Mouse (Mus musculus): Measurements from ENCODE around the gene Olfr640. TPM values are rescaled to one million over a fixed set of nuclear protein-coding genes. Genes with fewer than 3 reads are reported as not detected.

The Olfr640 gene
- total and polyA plus RNA-seq, 3 experiments = not detected

DNA sequence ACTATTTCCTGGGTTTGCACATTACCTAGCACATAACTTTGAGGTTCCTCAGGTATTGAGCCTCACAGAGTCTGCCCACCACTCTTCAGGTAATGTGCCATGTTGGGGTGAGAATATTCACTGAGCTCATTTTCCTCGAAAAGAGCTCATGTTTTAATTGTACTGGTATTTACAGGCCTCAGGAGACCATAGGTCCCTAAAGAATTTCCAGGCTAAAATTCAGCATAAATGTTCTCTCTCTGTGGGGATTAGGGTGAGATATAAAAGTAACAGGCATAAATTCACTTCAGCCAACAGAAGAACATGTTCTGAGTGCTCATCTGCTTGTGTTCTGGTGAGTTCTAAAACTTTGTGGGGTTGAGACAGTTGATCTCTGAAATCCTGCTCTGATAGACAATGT, 9.8 kb upstream of the Olfr640 start, which contains the start of gene Olfr641:
Gene Olfr641, plus strand, starts transcription at position 301 of the 400 bp plus-strand sequence.
- H3K4me3 ChIP-seq (ENCODE audit: control insufficient read depth in 1 of 2, insufficient read depth in 1 of 2, low read depth in 2 of 2, low read length in 2 of 2) = no peak within 1 kb of the TSS
- no peak for TF ChIP-seq HCFC1 (IDR thresholded peaks at IDR 0.05; ENCODE audit: low read depth, low read length)
- no peak for TF ChIP-seq MAZ (IDR thresholded peaks at IDR 0.05; ENCODE audit: low read depth, low read length)
- no peak for TF ChIP-seq TBP (IDR thresholded peaks at IDR 0.05; ENCODE audit: low read depth, low read length)
- H3K79me2 ChIP-seq (ENCODE audit: control insufficient read depth, insufficient read depth, low read length, poor library complexity) = no peaks in the 10 kb centered on the region
- H3K27me3 ChIP-seq (ENCODE audit: control insufficient read depth in 1 of 2, insufficient read depth in 2 of 2, low read length in 2 of 2) = no peaks in the 10 kb centered on the region
- no peaks in the 10 kb centered on the region for H3K4me1 ChIP-seq (ENCODE audit: control insufficient read depth in 1 of 2, insufficient read depth in 2 of 2, low read length in 2 of 2)
- H3K9ac ChIP-seq (ENCODE audit: control insufficient read depth, low read depth, low read length, poor library complexity, severe bottlenecking) = no peak within 1 kb of the TSS
- no peaks in the 10 kb centered on the region for H3K9me3 ChIP-seq (replicated peaks; ENCODE audit: insufficient read depth, low read length)
- H3K36me3 ChIP-seq (ENCODE audit: control insufficient read depth in 1 of 2, insufficient read depth in 2 of 2, low read length in 2 of 2) = no peaks in the 10 kb centered on the region
- no peak within 1 kb of the TSS for H3K27ac ChIP-seq (ENCODE audit: control insufficient read depth, low read depth, low read length)
- DNase-seq (ENCODE audit: low read depth, low spot score) = no peak

DNA sequence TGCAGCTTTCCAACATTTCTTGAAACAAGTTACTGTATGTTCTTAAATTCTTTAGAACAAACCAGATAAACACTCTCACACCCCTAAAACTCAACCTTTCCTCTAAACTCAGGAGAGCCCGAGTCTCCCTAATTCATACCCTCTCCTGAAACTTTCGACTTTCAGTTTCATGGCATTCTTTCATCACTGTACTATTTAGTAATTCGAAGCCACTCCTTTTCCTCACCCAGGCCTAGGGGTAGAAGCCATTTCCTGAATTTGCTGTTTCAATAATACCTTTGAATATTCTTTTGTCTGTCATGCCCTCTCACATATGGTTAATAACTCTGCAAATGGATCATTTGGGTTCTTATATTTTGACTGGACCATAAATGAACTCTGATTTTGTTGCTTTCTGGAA, 1.6 kb upstream of the Olfr640 start:
- Histone ChIP-seq H3K4me1 (ENCODE audit: control insufficient read depth in 1 of 2, insufficient read depth in 2 of 2, low read length in 2 of 2) (no peaks in the 10 kb centered on the region), H3K27me3 (ENCODE audit: control insufficient read depth in 1 of 2, insufficient read depth in 2 of 2, low read length in 2 of 2) (no peaks in the 10 kb centered on the region), H3K79me2 (ENCODE audit: control insufficient read depth, insufficient read depth, low read length, poor library complexity) (no peaks in the 10 kb centered on the region), H3K9ac (ENCODE audit: control insufficient read depth, low read depth, low read length, poor library complexity, severe bottlenecking) (no peak overlapping the region), H3K27ac (ENCODE audit: control insufficient read depth, low read depth, low read length) (no peak overlapping the region), H3K4me3 (ENCODE audit: control insufficient read depth in 1 of 2, insufficient read depth in 1 of 2, low read depth in 2 of 2, low read length in 2 of 2) (no peak overlapping the region), H3K36me3 (ENCODE audit: control insufficient read depth in 1 of 2, insufficient read depth in 2 of 2, low read length in 2 of 2) (no peaks in the 10 kb centered on the region), H3K9me3 (replicated peaks; ENCODE audit: insufficient read depth, low read length) (no peaks in the 10 kb centered on the region)
- no peak for TF ChIP-seq MYC (IDR thresholded peaks at IDR 0.05; ENCODE audit: low read depth, low read length)
- no peak for TF ChIP-seq RAD21 (IDR thresholded peaks at IDR 0.05; ENCODE audit: low read depth, low read length)
- TF ChIP-seq MEF2A (IDR thresholded peaks at IDR 0.05; ENCODE audit: extremely low read depth, insufficient replicate concordance, low read depth, low read length, poor library complexity, severe bottlenecking) = no peak
- TF ChIP-seq ZC3H11A (IDR thresholded peaks at IDR 0.05; ENCODE audit: low read depth, low read length) = no peak
- no peak for TF ChIP-seq KAT2A (conservative IDR thresholded peaks at IDR 0.05; ENCODE audit: low read depth, low read length)
- no peak for TF ChIP-seq ZMIZ1 (IDR thresholded peaks at IDR 0.05; ENCODE audit: low read depth, low read length)
- TF ChIP-seq NRF1 (IDR thresholded peaks at IDR 0.05; ENCODE audit: insufficient read depth, low read depth, low read length, poor library complexity, severe bottlenecking) = no peak
- no peak for DNase-seq (ENCODE audit: low read depth, low spot score)

DNA sequence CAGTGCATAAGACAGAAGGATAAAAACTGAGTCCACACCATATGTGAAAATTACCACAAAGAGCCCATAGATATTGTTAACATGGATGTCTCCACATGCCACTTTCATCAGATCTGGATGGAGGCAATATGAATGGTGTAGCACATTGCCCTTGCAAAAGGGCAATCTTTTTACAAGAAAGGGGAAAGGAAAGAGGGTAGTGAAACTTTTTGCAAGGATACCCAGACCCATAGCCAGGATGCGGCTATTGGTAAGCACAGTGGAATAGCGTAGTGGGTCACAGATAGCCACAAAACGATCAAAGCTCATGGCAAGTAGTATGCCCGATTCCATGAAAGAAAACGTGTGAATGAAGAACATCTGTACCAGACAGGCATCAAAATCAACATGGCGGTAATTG, 3.7 kb downstream of the Olfr640 start:
- Histone ChIP-seq H3K4me3 (ENCODE audit: control insufficient read depth in 1 of 2, insufficient read depth in 1 of 2, low read depth in 2 of 2, low read length in 2 of 2) (no peak overlapping the region), H3K9me3 (replicated peaks; ENCODE audit: insufficient read depth, low read length) (no peaks in the 10 kb centered on the region), H3K27ac (ENCODE audit: control insufficient read depth, low read depth, low read length) (no peak overlapping the region), H3K27me3 (ENCODE audit: control insufficient read depth in 1 of 2, insufficient read depth in 2 of 2, low read length in 2 of 2) (no peaks in the 10 kb centered on the region), H3K79me2 (ENCODE audit: control insufficient read depth, insufficient read depth, low read length, poor library complexity) (no peaks in the 10 kb centered on the region), H3K4me1 (ENCODE audit: control insufficient read depth in 1 of 2, insufficient read depth in 2 of 2, low read length in 2 of 2) (no peaks in the 10 kb centered on the region), H3K9ac (ENCODE audit: control insufficient read depth, low read depth, low read length, poor library complexity, severe bottlenecking) (no peak overlapping the region), H3K36me3 (ENCODE audit: control insufficient read depth in 1 of 2, insufficient read depth in 2 of 2, low read length in 2 of 2) (no peaks in the 10 kb centered on the region)
- TF ChIP-seq SIN3A (IDR thresholded peaks at IDR 0.05; ENCODE audit: low read length) (no peak), MAX (IDR thresholded peaks at IDR 0.05; ENCODE audit: low read length) (no peak), UBTF (IDR thresholded peaks at IDR 0.05; ENCODE audit: borderline replicate concordance, insufficient read depth, low read depth, low read length) (no peak), ELF1 (IDR thresholded peaks at IDR 0.05; ENCODE audit: low read depth, low read length) (no peak), ZKSCAN1 (IDR thresholded peaks at IDR 0.05; ENCODE audit: low read depth, low read length) (no peak), NELFE (IDR thresholded peaks at IDR 0.05; ENCODE audit: low read depth, low read length) (no peak), MXI1 (IDR thresholded peaks at IDR 0.05; ENCODE audit: low read depth, low read length) (no peak), USF1 (IDR thresholded peaks at IDR 0.05; ENCODE audit: low read depth, low read length) (no peak), TBP (IDR thresholded peaks at IDR 0.05; ENCODE audit: low read depth, low read length) (no peak), MAFK (IDR thresholded peaks at IDR 0.05; ENCODE audit: borderline replicate concordance, low read depth, low read length) (no peak), MYB (IDR thresholded peaks at IDR 0.05; ENCODE audit: low read depth, low read length) (no peak), POLR2AphosphoS5 (IDR thresholded peaks at IDR 0.05; ENCODE audit: borderline replicate concordance, low read depth, low read length) (no peak), JUND (IDR thresholded peaks at IDR 0.05; ENCODE audit: low read depth, low read length) (no peak), CTCF (IDR thresholded peaks at IDR 0.05 in 2 of 3, conservative IDR thresholded peaks at IDR 0.05 in 1 of 3; ENCODE audit: control insufficient read depth in 1 of 3, insufficient read depth in 1 of 3, low read depth in 2 of 3, low read length in 3 of 3, poor library complexity in 1 of 3, severe bottlenecking in 1 of 3) (no peak), ETS1 (IDR thresholded peaks at IDR 0.05; ENCODE audit: low read depth, low read length) (no peak)
- no peak for DNase-seq (ENCODE audit: low read depth, low spot score)
